In genomic region chr6:137956783-137957429, GRCm38 (mm10) we compare ENCODE assay signal across 13 mouse cellular contexts.
DNase-seq lines count a peak whose midpoint lies in the region; ATAC-seq lines count a peak whose summit lies in the region.
"Had no signal": no experiment of that assay in that cellular context is flagged by ENCODE, and none has a peak within 500 bp of the region (broad histone marks: within the 10 kb centered on the region; RNA-seq: fewer than 3 reads in every experiment).

No protein-coding gene starts in this region.

- H3K4me1 ChIP-seq in forebrain, embryonic 16.5 days (replicated peaks; ENCODE audit: control insufficient read depth, insufficient read depth, low read length) = peaks cover 4% of the 10 kb centered on the region
- H3K4me1 ChIP-seq in limb, embryonic 12.5 days (replicated peaks) = no peaks in the 10 kb centered on the region; the same call in 1 of the 2 replicates
- peaks cover 7% of the 10 kb centered on the region for H3K4me1 ChIP-seq in neural tube, embryonic 15.5 days
- H3K4me1 ChIP-seq: heart, embryonic 15.5 days; intestine, embryonic 15.5 days had no signal

- no peaks in the 10 kb centered on the region for H3K9me3 ChIP-seq in forebrain, embryonic 16.5 days (ENCODE audit: control insufficient read depth, low read length)
- no peaks in the 10 kb centered on the region for H3K9me3 ChIP-seq in limb, embryonic 12.5 days
- no peaks in the 10 kb centered on the region for H3K9me3 ChIP-seq in neural tube, embryonic 15.5 days (replicated peaks)
- H3K9me3 ChIP-seq: heart, embryonic 15.5 days; intestine, embryonic 15.5 days had no signal

- peak; percentile 86 for ATAC-seq in forebrain, embryonic 16.5 days
- ATAC-seq in limb, embryonic 12.5 days (ENCODE audit: insufficient number of reproducible peaks, insufficient read depth, low FRiP score, low TSS enrichment, low read depth) = no peak
- ATAC-seq in neural tube, embryonic 15.5 days (ENCODE audit: low FRiP score) = peak; percentile 28; the same call in 1 of the 2 replicates
- no peak for ATAC-seq in monocyte, adult 5-6 weeks (replicated peaks; ENCODE audit: insufficient number of reproducible peaks, low FRiP score, low TSS enrichment, poor library complexity, severe bottlenecking)
- ATAC-seq: intestine, embryonic 15.5 days had no signal

- no peak overlapping the region for H3K9ac ChIP-seq in forebrain, embryonic 16.5 days (replicated peaks; ENCODE audit: low read depth, low read length)
- H3K9ac ChIP-seq in limb, embryonic 12.5 days (replicated peaks) = no peak overlapping the region
- no peak overlapping the region for H3K9ac ChIP-seq in neural tube, embryonic 15.5 days (replicated peaks)
- H3K9ac ChIP-seq: heart, embryonic 15.5 days; intestine, embryonic 15.5 days had no signal

- no peaks in the 10 kb centered on the region for H3K36me3 ChIP-seq in forebrain, embryonic 16.5 days (ENCODE audit: control insufficient read depth, insufficient read depth)
- H3K36me3 ChIP-seq in limb, embryonic 12.5 days = no peaks in the 10 kb centered on the region
- no peaks in the 10 kb centered on the region for H3K36me3 ChIP-seq in neural tube, embryonic 15.5 days
- H3K36me3 ChIP-seq: heart, embryonic 15.5 days; intestine, embryonic 15.5 days had no signal

- peak overlapping the region; percentile 23; the same call in 1 of the 2 replicates for H3K27ac ChIP-seq in forebrain, embryonic 16.5 days (ENCODE audit: low read length)
- no peak overlapping the region for H3K27ac ChIP-seq in limb, embryonic 12.5 days
- no peak overlapping the region for H3K27ac ChIP-seq in neural tube, embryonic 15.5 days (replicated peaks)
- H3K27ac ChIP-seq: heart, embryonic 15.5 days; intestine, embryonic 15.5 days; layer of hippocampus, adult 2 months; stomach, postnatal 0 days had no signal

- DNase-seq in cerebellum, postnatal 10 days = peak; percentile 21 to 39
- DNase-seq in cerebellum, adult 8-10 months = no peak
- no peak for DNase-seq in adrenal gland, postnatal 4 days (ENCODE audit: low spot score in 2 of 2)
- no peak for DNase-seq in right cerebral cortex, postnatal 14 days
- DNase-seq: gastrocnemius, postnatal 10 days had no signal

- WGBS in forebrain, embryonic 16.5 days = 10% methylated on average over 16 of the region's 17 CpGs
- 19% methylated on average over 17 of the region's 17 CpGs for WGBS in limb, embryonic 12.5 days
- 33% methylated on average over 15 of the region's 17 CpGs for WGBS in neural tube, embryonic 15.5 days

- H3K4me2 ChIP-seq in forebrain, embryonic 16.5 days (ENCODE audit: low read length) = peak overlapping the region; percentile 40
- peak overlapping the region; percentile 39 for H3K4me2 ChIP-seq in limb, embryonic 12.5 days
- 0 out of 2 replicates have a peak overlapping the region, but pooled peaks have one; percentile 6 for H3K4me2 ChIP-seq in neural tube, embryonic 15.5 days
- H3K4me2 ChIP-seq: heart, embryonic 15.5 days; intestine, embryonic 15.5 days had no signal

- no peak overlapping the region for H3K4me3 ChIP-seq in forebrain, embryonic 16.5 days (replicated peaks; ENCODE audit: low read length)
- 0 out of 2 replicates have a peak overlapping the region, but pooled peaks have one; percentile 12 for H3K4me3 ChIP-seq in limb, embryonic 12.5 days (replicated peaks)
- H3K4me3 ChIP-seq in neural tube, embryonic 15.5 days (replicated peaks) = no peak overlapping the region
- H3K4me3 ChIP-seq: heart, embryonic 15.5 days; intestine, embryonic 15.5 days; layer of hippocampus, adult 2 months had no signal

- H3K27me3 ChIP-seq in forebrain, embryonic 16.5 days (replicated peaks; ENCODE audit: control insufficient read depth, insufficient read depth, low read length) = no peaks in the 10 kb centered on the region
- no peaks in the 10 kb centered on the region for H3K27me3 ChIP-seq in limb, embryonic 12.5 days
- no peaks in the 10 kb centered on the region for H3K27me3 ChIP-seq in neural tube, embryonic 15.5 days (replicated peaks)
- H3K27me3 ChIP-seq: heart, embryonic 15.5 days; intestine, embryonic 15.5 days had no signal

Comparison
In these comparisons a context has a peak if more than half of its experiments do, and no peak if none do; other contexts are left out.
1. DNase-seq: peak in cerebellum, postnatal 10 days (2 of 2); none in cerebellum, adult 8-10 months (single experiment), adrenal gland, postnatal 4 days (0 of 2) and right cerebral cortex, postnatal 14 days (single experiment).
2. ATAC-seq: peak in forebrain, embryonic 16.5 days (single experiment) and neural tube, embryonic 15.5 days (single experiment); none in limb, embryonic 12.5 days (single experiment) and monocyte, adult 5-6 weeks (single experiment).
3. Peak in every context shown above with its lines, with median percentiles within 50 percentile points of each other: H3K4me2 ChIP-seq.